Mouse (Mus musculus) cerebellum, adult 2 months (tissue): ENCODE measurements around the gene Cradd.

ENCODE experiments used
- CTCF ChIP-seq: fragments of 200-500 bp; IDR thresholded peaks from 2 replicates; pipeline ENCODE4 v1.5.1; 2011; ENCODE audit warnings: low read depth, mild to moderate bottlenecking, control low read depth, low read length, moderate library complexity, borderline replicate concordance; ENCODE audit not compliant: insufficient read depth
- POLR2A ChIP-seq: fragments of 200-500 bp; IDR thresholded peaks from 2 replicates; pipeline ENCODE4 v1.6.1; 2011; ENCODE audit warnings: low read length, control low read depth, borderline replicate concordance; ENCODE audit not compliant: insufficient read depth

DNA sequence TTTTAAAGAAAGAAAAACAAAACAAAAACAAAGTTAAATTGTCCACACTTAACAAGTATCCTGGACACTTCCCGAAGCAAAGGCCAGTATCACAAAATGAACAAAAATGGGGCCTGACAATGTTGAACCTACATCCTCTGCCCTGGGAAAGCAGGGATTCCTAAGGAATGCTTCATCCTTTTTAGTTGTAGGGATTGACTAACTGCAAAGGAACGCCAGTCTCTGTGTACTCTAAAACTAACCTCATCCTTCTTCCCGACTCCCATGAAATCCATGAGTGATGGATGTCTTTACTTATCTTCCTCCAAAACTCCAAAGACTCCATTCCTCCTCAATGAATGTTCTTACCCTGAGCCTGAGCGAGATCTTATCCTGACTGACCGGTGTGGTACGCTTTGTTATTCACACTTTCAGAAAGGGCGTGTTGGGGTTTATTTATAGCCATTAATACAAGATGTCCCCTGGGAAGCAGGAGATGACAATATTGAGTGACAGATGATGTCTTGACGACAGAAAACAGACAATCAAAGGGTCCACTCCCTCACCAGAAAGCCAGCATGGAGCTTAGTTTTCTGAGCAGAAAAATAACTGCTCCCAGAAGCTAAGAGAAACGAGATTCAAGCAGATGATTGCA, 153.1 kb downstream of the Cradd start:
- TF ChIP-seq CTCF (no peak), POLR2A (no peak)
